Mouse (Mus musculus) 416B (cell line): Measurements from ENCODE around the gene Ntm.

Experiments
- DNase-seq: peaks from one replicate; pipeline ENCODE4 v3.0.0; 2011; ENCODE audit warnings: low read depth

Gene Ntm

DNA sequence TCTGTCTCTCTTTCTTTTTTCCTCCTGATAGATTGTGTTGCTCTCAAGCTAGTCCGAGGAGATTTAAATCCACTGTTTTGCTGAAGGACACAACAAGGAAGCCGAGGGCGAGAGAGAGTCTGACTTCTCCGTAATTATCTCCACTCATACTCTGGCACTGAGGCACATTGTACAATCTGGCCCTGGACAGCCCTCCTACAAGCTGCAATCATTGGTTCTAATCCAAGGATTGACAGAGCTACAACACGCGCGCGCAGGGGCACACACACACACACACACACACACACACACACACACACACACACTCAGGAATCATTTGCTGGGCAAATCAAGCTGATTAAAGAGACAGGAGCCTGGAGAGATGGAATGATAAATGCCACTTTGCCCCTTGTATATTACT, at the start of gene Ntm:
TSS of gene Ntm (minus strand) at position 164 of the 400 bp plus-strand sequence.
- DNase-seq, result no peak

DNA sequence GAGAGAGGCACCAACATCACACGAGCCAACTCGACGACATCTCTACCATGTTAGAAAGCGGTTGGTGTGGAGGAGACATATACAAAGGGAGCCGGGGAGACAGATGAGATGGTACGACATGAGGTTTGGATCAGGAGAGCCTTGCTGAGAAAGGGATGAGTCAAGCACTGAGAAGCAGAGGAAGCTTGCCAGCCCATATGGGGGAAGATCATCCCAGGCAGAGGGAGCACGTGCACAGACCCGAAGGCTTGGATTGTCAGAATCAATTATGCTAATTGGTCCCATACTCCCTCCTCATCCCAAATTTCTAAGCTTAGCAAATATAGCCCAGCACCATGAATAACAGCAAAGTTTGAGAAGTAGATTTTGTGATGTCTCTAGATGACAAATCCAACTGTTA, 42.8 kb upstream of the Ntm start:
- no peak for DNase-seq

DNA sequence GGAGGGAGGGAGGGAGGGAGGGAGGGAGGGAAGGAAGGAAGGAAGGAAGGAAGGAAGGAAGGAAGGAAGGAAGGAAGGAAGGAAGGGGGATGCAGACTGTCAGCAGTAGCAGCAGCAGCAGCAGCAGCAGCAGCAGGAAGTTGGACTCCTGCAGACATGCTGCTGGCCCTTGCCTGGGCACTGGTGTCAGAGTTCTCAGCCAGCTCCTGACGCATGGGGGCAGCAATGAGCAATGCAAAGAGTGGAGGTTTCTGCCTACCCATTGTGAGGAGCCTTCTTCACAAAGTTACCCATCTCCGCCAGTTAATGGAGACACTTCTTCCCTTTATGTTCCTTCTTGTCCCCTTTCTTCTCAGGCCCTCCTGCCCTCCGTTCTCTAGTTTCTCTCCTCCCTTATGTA, 40.7 kb upstream of the Ntm start:
- peak; percentile 6 for DNase-seq

DNA sequence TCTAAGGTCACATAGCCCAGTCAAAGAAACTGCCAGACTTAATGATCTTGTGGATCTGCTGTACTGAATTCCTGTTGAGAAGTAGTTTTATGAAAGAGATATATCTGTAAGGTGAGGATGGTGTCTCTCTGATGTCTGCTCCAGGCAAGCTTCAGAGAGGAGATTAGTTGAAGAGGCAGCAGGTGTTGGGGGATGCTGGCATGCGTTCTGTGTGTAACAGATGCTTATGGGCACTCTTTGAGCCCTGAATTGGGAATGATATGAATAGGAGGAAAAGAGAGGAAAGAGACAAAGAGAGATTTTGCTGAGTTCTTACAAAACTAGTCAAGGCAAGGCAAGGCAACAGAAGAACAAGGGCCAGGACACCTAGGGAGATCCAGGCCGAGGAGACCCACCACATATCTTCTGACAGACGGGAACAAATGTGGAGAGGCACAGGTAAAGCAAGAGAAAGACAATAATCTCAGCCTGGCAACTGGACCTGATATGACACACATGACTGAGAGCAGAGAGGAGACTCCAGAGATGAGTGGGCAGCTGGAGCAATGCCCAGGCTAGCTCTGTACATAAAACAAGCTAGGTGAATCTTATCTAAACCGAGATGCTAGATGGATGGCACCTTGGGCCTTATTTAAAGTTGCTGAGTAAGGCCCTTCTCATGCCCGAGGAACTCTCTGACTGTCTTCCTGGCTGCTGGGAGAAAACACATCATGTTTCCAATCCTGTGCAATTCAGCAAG, 18.4 kb upstream of the Ntm start:
- DNase-seq, result no peak

DNA sequence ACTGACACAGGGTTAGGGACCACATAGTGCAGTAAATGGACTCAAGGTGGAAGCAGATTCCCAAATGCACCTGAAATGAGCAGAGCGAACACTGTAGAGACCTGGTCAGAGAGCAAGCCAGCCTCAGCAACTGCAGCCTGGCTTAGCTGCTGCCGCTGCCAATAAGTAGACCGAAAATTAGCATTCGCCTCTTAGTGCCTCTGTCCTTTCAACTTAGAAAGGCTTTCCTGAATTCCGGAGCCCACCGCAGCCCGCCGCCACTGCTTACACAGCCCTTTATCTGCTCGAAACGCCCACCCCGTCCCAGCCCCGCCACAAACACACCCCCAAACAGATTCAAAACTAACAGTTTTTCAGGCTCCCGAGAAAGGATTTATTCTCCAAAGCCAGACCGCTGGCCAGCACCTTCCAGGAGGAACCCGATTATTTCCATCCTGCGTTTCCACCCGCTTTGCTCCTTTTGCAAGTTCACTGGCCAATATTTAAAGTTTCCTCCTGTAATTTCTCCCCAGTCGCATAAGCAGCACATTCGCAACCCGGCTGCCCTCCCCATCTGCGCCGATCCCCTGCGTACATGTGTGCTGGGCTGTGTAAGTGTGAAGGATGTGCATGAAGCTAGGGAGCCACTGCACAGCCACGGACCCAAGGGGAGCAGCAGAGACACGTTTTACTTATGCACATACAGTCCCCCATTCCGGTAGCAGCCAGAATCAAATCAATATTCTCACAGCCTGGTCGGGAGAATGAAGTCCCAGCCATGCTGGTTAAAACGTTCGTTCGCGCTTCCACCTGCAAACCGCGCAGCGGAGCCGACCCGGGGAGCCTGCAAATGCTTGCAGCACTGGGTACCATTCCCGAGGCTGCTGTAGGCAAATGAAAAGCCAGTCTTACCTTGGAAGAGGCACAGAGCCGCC, 730 bp downstream of the Ntm start:
- DNase-seq, result no peak

DNA sequence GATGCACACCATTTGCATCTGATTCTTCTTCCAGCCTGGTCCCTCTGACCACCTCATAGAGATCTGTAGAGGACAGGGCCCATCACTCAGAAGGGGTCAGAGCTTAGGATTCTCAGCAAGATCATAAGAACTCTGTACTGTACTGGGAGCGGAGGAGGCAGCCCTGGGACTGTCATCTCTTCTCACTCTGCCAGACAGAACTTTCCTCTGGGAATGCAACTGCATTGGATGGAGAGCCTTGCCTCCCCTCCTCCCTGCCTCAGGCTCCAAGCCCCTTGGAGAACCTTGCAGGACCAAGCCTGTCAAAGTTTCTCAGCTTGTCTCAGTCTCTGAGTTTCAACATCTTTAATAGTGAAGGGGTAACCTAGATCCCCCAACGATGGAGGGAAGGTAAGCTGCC, 1.4 kb downstream of the Ntm start:
- no peak for DNase-seq

DNA sequence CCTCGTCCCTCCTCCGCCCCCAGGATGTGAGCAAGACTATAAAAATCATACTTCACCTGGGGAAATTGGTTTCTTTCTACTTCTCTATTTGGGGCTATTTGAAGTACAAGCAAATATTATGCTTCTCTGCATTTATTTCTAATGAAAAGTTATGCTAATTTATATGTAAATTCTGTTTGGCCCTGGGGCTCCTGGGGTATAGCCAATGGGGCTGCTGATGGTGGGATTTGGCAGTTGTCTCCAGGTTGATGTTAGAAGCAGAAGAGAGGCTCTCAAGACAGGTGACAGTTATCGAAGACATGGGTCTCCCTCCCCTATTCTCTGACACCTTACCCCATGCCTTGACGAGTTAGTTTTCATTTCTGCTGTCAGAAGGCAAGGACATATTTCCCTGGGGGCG, 2.2 kb downstream of the Ntm start:
- no peak for DNase-seq

DNA sequence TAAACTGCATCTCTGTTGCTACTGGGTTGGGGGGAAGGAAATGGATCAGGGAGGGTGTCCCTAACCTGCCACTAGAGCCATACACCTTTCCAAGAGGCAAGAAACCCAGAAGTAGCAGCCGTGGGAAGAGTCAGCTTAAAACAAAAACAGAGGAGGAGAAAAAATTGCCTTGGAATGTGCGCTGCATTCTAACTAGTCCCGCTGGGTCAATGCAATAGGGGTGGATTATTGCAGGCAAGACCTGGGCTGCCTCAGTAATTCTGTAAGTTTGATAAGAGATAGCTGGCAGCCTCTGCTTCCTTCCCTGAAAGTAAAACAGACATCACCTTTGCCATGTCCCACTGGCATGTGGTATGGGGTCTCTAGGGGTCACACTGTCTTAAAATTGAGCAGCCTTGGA, 2.7 kb downstream of the Ntm start:
- no peak for DNase-seq

DNA sequence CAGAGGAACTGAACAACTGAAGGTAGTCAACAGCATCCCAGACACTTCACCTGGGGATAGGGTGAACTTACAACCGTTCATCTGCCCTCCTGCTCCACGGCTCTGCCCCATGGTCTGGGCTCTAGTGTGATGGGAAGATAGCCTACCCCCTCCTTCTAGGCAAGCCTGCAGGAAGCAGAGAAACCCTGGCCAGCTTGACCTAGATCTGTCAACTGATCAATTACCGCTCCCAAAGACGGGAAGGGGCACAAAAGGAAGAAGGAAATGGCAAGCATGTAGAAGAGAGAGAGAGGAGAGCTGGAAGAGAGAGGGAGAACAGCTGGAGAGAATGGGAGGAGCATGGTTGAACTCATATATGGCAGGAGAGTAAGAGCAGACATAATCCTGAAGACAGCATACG, 6.0 kb downstream of the Ntm start:
- no peak for DNase-seq

DNA sequence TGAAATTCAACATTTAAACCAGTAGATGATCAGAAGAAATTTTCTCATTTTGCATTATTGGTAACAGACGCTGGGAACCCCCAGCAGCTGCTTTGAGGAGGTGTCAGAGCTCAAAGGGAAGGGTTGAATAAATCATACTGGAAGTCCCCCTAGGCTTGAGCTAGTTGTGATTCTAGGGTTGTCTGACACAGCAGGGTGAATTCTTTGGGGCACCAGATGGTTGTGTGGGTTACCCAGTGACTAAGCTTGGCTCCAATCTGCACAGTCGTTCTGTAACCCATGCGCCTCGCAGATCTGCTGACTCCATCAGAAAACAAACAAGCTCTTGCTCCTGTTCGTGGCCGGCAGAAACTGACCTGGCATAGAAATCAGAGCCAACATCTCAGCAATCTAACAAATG, 8.9 kb downstream of the Ntm start:
- no peak for DNase-seq

DNA sequence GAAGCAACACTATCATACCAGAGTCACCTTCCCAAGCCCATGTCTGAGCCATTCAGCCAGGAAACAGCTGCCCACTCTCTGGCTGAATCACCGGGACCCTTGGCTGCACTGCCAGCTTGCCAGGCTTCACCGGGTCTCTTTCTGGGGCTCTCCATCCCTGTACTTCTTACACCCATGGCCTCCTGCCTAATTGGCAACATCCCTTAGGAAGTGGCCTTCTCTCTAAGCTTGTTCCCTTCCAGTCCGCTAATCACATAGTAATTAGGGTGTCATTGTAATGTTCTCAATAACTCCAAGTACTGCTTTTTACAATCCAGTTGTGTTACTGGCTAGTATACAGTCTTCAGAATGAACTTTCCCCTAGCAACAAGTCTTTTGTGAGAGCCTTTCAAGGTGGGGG, 13.9 kb downstream of the Ntm start:
- DNase-seq, result no peak

DNA sequence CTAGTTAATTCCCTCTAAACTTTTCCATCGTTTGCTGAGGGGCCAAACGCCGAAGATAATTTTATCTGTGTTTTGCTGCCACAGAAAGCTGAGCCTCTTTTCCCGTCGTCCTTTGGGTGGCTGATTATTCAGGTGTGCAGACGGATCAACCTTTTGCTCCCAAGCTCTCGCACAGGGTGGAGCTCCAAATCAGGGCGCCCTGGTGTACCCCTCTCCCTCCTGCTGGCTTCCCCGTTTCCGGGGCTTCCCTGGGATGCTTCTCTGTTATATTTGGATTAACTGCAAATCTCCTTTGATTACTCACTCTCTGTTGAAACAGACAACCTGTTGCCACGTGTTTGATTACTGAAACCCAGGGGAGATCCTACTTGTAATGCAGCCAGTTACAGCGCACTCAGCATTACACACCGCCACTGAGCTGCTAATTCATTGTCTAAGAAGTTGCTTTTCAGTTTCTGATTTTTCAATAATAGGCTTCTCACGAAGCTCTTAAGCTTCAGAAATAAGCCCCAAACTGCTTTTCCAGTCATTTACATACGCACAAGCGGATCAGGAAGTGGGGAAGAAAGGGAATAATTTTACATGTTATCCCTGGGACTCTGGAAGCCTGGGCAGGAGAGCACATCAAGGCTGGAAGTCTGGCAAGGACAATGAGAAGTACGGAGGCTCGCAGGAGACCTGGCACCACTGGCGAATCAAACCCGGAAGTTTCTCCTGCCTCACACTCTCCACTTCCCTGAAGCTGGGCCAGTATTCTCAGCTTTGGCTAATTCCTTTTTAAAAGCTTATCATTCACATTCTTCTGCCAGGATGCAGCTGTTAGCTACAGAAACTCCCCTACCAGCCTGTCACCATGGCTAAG, 19.5 kb downstream of the Ntm start:
- no peak for DNase-seq

DNA sequence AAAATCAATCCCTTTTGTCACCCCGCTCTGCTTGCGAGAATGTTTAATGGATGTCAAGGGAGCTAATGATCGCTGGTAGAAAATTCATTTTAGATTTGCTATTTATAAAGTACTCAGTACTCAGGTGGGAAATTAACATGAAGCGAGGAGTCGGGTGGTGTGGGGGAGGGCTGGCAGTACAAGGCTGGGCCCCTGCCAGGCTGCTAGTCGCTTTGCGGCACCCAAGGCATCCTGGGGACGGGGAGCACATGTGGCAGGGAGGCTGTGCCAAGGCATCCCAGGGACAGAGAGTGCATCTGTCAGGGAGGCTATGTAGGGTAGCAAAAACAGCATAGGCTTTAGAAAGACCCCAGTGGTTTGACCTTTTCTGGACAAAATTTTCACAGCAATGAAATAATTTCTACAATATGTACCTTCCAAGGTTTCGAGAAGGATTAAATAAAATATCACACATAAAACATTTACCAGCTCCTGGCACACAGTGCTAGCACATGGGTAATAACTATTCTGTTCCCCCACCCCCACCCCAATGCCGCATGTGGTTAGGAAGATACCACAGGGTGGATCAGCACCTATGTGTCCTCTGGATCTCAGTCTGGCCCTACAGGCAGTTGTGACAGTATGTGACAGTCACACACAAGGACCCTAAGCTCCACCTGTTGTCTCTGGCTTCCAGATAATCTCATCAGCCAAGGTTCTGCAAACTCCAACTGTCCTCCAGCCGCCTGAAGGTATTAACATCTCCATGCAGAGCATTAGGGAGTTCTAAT, 20.6 kb downstream of the Ntm start:
- no peak for DNase-seq

DNA sequence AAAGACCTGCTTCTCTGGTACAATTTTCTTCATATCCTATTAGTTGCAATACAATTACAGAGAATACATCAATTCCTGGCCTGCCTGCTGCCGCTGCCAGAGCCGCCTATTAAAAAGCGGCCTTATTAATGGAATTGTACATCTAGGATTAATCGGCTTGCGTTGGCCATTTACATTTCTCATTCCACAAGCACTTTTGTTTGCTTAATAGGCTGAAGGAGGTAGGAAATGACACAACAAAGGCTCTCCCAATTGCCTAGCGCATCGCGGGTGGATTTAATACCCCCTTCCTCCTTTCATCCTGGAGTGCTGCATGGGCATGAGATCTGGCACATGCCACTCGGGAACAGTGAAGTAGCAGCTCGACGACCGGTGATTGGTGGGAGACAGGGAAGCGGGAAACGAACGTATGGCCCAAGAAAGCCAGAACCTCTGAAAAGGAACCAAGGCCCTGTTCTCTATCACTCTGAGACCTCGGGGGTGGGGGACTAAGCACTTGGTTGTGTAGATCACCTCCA, 23.4 kb downstream of the Ntm start:
- no peak for DNase-seq

DNA sequence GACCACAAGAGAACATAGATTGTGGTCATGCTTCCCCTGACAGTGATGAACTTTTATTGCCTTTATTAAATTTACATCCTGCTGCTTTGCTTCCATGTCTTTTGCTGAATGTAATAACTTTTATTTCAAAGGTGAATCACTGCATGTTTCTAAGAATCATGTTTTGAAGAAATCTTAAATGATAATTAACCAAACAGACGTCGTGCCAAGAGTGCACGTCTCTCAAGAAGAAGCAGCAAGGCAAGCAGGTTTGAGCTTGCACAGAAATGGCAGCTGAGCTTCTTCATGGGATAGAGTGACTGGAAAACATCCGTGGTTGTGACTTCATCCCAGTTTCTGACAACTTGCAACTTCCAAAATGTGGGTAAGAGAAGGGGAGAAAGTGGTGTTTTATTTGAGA, 34.1 kb downstream of the Ntm start:
- DNase-seq, result no peak

DNA sequence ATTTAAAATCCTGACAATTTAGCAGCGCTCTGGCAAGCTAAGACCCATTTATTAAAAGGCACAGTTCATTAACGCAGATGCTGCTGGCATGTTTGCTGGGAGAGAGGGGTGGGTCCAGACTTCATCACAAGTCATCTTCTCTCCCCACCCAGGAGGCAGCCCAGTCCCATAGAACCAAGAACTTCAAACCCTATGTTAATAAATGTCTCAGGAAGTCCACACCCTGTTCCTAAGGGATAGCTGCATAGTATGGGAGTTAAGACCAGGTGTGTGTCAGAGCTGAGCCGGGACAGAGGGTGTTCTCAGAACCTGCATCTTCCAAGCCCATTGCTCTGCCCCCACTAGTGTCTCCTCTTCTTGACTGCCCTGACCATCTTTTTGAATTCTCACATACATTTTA, 37.6 kb downstream of the Ntm start:
- DNase-seq, result no peak

DNA sequence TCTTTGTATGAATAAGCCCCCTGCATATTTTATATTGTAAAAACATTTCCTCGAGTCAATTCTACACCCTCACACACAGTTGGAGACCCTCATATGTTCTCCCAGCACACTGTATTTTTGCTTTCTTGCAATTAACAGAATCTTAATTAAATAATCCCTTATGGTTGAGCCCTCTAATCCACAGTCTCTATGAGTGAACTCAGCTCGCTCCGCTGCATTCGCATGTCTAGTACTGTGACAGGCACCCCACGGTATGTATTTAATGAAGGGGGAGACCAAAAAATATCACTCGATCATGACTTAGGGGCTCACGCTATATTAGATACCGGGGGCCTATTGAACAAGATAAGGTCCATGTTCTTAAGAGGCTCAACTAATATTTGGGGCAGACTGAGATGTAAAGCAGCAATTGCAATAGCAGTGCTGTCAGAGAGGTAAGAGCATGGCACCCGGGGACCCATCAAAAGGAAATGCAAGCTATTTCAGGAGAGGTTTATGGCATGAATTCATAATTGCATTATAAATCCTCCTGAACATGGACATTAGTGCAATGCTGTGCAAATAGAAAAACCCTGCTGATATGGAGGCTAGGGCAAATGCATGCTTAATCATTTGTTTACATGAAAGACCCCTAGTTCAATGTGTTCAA, 64.4 kb downstream of the Ntm start:
- DNase-seq, result no peak

DNA sequence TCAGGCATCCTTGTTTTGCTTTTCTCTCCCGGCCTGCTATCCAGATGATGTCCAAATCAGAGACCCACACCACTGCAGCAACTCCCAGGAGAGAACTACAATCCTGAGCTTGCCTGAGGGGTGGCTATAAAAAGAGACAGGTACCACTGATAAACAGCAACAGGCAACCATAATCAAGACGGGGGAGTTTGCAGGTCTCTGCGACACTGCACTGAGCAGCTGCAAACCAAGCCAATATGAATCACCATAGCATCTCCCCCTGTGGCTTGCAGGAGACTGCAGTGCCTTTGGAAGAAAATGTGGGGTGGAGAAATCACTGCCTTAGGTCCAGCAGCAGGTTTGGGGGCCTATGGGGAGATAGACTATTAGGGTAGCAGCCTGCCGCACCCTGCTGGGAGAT, 65.5 kb downstream of the Ntm start:
- no peak for DNase-seq

DNA sequence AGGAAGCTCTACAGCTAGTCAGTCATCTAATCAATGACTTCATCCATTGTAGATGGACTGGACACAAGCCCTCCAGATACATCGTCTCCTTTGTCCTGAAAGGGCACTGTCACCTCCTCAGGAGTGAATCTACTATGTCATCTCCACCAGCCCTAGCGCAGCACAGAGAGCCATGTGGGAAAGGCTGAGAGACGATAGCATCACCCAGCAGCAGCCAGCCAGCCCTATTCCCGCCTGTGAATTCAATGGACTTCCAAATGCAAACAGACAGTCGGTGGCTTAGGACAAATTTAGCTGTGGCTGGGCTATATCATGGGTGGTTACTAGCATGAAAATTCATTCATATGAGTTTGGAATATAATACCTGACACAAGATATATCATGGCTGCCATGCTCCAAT, 70.1 kb downstream of the Ntm start:
- DNase-seq, result no peak

DNA sequence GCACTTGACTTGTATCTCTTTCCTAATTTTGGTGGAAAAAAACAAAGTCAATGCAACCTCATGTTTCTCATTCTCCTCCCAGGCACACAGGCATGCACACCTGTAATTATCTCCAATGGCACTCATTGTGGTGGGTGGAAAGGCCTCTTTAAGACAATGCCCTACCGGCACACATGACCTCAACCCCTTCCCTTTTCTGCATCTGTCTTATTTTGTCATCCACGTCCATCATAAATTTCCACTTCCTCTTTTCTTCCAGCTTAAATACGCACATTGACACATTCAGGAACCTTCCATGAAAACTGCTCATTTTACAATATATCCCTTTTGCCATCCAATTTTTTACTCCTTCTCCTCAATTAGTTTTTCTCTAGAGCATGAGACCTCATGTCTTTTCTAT, 74.2 kb downstream of the Ntm start:
- no peak for DNase-seq

DNA sequence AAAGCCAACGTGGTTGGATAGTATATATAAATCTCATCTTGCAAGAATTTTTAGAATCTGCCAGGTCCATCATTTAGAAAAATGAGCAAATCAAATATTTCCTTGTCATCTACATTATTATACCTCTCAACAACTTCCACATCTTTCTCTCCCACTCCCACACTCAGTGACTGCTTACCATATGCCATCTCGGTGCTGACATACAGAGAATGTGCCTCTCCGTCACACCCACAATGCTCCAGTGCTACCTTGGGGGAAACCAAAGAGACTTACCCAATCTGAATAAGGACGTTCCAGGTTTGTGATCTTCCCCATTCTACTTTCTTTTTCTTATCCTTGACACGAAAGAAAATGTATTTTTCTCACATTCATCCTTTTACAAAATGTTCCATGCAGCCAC, 75.0 kb downstream of the Ntm start:
- DNase-seq, result no peak
